Mouse (Mus musculus): Measurements from ENCODE around the gene Cenpp. TPM values are rescaled to one million over a fixed set of nuclear protein-coding genes. Genes with fewer than 3 reads are reported as not detected.
"Not testable (repeated sequence)": the region's sequence is repeated elsewhere in the genome, so short reads cannot be mapped to it uniquely, and the experiment has no call there.

The Cenpp gene
- polyA plus RNA-seq, 1 experiment from 2014 or later, result 19.8 TPM

DNA sequence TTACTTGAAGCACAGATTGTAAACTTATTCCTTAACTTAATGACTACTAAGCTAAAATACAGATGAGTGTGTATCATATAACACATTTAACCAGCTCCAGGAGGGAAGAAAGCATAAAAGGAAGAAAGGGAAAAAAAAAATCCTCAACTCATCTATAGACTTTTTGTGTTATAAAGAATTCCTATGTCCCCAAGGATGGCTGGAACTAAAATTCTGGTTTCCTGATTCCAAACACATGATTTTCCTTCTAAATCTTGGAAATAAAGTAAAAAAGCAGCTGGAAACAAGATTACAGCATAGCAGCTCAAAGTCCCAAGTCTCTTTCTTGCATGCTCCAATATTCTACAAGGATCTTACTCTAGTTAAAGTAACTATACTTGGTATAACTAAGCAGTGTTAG is 49.0 kb downstream of the Cenpp start:
- peak overlapping the region; percentile 58; the same call in 1 of the 2 replicates for H3K27ac ChIP-seq (replicated peaks)

DNA sequence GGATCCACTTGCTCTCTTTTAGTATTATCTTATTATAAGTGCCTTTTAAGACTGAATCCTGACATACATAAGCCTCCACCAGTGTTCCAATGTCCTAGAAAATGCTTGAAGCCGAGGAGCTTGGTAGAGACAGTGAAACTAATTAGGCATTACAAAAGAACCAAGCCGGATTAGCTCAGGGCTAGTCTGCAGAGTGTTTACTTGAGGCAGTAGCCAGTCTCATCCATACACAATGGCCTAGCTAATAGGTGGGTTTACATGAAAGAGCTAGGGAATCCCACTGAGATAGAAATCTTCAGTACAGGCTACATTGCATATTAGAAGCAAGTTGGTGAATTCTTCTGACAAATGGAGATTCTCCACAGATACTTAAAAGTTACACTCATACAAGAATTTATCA is 50.0 kb downstream of the Cenpp start:
- whole genome bisulfite sequencing, result 62% methylated on average over 2 of the region's 2 CpGs

More for the DNA sequence above, 49.0 kb downstream of the Cenpp start:
- no peaks in the 10 kb centered on the region for H3K36me3 ChIP-seq
- H3K27me3 ChIP-seq, result no peaks in the 10 kb centered on the region
- no peaks in the 10 kb centered on the region for H3K9me3 ChIP-seq (replicated peaks)
- no peak for ATAC-seq (ENCODE audit: insufficient number of reproducible peaks, low FRiP score, low TSS enrichment, low read depth)
- no peaks in the 10 kb centered on the region for H3K4me1 ChIP-seq
- H3K4me2 ChIP-seq (replicated peaks), result no peak overlapping the region
- H3K9ac ChIP-seq, result no peak overlapping the region
- no peak overlapping the region for H3K4me3 ChIP-seq (replicated peaks)

DNA sequence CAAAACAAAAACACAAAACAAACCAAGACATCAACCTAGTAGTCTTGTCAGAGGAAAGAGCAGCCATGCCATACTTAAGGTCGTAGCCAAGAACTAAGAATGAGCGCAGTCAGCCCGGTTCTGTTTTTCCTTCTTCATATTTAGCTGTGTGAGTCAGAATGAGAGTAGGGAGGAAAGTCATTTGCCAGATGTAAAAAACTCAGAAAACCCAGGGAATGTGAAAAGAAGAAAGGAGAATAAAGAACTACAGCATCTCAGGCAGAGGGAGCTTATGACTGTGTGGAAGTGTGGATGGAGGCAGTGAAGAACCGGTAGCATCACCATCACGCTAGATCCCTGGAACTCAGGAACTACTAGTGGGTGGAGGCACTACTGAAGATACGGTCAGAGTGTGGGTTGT is 66.5 kb downstream of the Cenpp start:
- H3K27me3 ChIP-seq, result no peaks in the 10 kb centered on the region
- H3K4me2 ChIP-seq (replicated peaks), result no peak overlapping the region
- H3K36me3 ChIP-seq, result no peaks in the 10 kb centered on the region
- H3K4me1 ChIP-seq, result peaks cover 13% of the 10 kb centered on the region
- no peaks in the 10 kb centered on the region for H3K9me3 ChIP-seq (replicated peaks)
- H3K27ac ChIP-seq (replicated peaks), result no peak overlapping the region
- H3K9ac ChIP-seq, result no peak overlapping the region
- WGBS, result 90% methylated on average over 6 of the region's 6 CpGs
- no peak for ATAC-seq (ENCODE audit: insufficient number of reproducible peaks, low FRiP score, low TSS enrichment, low read depth)
- no peak overlapping the region for H3K4me3 ChIP-seq (replicated peaks)

More for the DNA sequence above, 50.0 kb downstream of the Cenpp start:
- H3K36me3 ChIP-seq; H3K27ac ChIP-seq (replicated peaks); H3K4me1 ChIP-seq; H3K9ac ChIP-seq; H3K4me2 ChIP-seq (replicated peaks); H3K9me3 ChIP-seq (replicated peaks); H3K4me3 ChIP-seq (replicated peaks); ATAC-seq (ENCODE audit: insufficient number of reproducible peaks, low FRiP score, low TSS enrichment, low read depth); H3K27me3 ChIP-seq: not testable (repeated sequence)

DNA sequence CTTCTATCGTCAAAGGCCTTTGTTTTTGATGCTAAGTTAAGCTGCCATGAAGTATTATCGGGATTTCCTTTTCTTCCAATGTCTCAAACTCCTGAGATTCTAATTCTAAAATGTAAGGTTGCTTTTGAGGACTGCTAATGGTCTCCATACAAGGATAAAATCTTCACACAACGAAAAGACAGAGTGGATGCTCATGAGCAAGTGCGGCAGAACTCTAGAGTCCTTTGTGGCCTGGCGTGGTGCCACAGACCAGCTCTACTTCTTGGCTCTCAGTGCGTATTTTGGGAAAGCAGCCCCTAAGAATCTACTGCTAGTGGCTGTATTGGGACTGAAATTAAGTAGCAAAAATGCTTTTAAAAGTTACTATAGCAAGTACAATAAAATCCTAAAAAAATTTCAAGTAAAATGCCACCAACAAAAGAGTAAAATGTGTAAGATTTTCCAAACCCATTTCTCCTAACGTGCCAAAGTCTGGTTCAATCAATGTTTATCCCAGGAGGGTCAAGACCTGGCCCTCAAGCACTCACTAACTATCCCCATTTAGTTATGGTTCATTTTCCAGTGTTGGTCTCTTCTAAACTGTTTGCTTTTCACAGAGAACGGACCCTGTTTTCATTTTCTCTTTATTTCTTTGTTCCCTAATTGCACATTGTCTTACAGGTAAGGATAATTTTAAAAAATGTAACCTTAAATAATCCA is 68.1 kb downstream of the Cenpp start:
- ATAC-seq (ENCODE audit: insufficient number of reproducible peaks, low FRiP score, low TSS enrichment, low read depth), result no peak
- Histone ChIP-seq H3K4me3 (replicated peaks) (no peak overlapping the region), H3K27ac (replicated peaks) (peak overlapping the region; percentile 76), H3K36me3 (no peaks in the 10 kb centered on the region), H3K4me2 (replicated peaks) (peak overlapping the region; percentile 16; the same call in 1 of the 2 replicates), H3K4me1 (peaks cover 14% of the 10 kb centered on the region), H3K27me3 (no peaks in the 10 kb centered on the region), H3K9me3 (replicated peaks) (no peaks in the 10 kb centered on the region), H3K9ac (no peak overlapping the region)
- WGBS, result 37% methylated on average over 8 of the region's 8 CpGs

DNA sequence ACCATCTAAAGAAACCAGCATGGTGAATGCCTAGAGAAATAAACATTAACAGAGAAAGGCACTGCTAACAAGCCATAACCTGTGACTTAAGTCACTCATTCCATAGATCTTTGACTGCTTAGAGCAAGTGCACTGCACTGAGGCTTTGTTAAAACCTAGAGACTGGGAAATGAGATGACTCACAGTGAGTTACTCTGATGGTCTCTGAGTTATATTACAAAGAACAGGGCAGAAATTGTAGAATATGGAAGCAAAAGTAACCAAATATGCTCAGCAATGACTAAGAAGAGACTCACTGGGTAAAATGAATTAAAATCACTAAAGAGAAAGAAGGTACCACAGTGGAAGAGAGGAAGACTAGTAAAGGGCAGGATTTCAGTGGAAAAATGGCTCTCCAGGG is 68.7 kb downstream of the Cenpp start:
- peaks cover 14% of the 10 kb centered on the region for H3K4me1 ChIP-seq
- peak overlapping the region; percentile 76 for H3K27ac ChIP-seq (replicated peaks)
- no peak overlapping the region for H3K9ac ChIP-seq
- H3K9me3 ChIP-seq (replicated peaks), result no peaks in the 10 kb centered on the region
- ATAC-seq (ENCODE audit: insufficient number of reproducible peaks, low FRiP score, low TSS enrichment, low read depth), result no peak
- no peak overlapping the region for H3K4me3 ChIP-seq (replicated peaks)
- peak overlapping the region; percentile 16; the same call in 1 of the 2 replicates for H3K4me2 ChIP-seq (replicated peaks)
- H3K36me3 ChIP-seq, result no peaks in the 10 kb centered on the region
- no peaks in the 10 kb centered on the region for H3K27me3 ChIP-seq

DNA sequence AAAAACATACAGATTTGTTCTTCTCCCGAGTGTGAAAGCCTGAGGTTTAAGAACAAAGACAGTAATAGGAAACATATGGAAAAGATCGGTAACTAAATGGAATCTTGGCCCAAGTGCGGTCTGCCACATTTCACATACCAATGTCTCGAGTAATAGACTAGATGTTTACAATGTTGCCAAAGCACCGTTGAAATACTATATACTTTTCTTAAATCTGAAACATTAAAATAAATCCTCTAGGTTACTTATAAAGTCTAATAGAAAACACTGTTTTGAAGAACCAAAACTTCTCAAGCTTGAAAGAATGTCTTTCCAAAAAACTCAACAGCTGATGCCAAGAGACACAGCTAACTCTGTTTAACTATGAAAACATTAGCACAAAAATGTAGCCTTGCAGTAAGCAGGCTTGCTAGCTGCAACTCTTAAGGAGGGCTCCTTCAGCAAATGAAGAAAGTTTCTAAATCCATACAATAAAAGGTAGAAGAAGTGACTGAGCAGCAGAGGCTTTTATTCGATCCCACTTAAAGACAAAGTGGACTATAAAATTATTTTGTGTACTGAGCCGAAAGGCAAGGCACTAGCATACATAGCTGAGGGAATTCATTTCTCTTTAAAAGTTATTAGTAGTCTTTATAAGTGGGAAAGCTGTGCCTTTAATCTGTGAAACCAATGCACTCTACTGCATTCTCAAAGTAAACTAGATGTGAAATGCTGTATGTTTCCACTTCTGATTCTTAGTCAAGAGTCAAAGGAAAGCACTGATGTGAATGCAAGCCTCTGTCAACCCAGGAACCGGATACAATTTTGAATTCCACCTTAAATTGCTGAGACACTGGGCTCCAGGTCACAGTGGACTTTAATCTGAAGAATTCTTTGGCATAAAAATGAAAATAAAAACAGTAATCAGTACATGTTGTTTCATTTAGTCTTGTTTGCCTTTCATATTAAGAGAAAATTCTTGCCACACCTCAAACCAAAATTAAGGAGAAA is 70.7 kb downstream of the Cenpp start, which contains the start of gene Omd:
TSS of gene Omd (plus strand) at position 922 of the 990 bp plus-strand sequence.
- Histone ChIP-seq H3K27me3 (no peaks in the 10 kb centered on the region), H3K27ac (replicated peaks) (peak within 1 kb of the TSS; percentile 94), H3K4me2 (replicated peaks) (peak within 1 kb of the TSS; percentile 29), H3K9me3 (replicated peaks) (no peaks in the 10 kb centered on the region), H3K4me1 (peaks cover 14% of the 10 kb centered on the region), H3K36me3 (no peaks in the 10 kb centered on the region), H3K9ac (no peak within 1 kb of the TSS), H3K4me3 (replicated peaks) (0 out of 2 replicates have a peak within 1 kb of the TSS, but pooled peaks have one; percentile 7)
- whole genome bisulfite sequencing, result 21% methylated on average over 8 of the region's 8 CpGs
- ATAC-seq (ENCODE audit: insufficient number of reproducible peaks, low FRiP score, low TSS enrichment, low read depth), result peak; percentile 83

DNA sequence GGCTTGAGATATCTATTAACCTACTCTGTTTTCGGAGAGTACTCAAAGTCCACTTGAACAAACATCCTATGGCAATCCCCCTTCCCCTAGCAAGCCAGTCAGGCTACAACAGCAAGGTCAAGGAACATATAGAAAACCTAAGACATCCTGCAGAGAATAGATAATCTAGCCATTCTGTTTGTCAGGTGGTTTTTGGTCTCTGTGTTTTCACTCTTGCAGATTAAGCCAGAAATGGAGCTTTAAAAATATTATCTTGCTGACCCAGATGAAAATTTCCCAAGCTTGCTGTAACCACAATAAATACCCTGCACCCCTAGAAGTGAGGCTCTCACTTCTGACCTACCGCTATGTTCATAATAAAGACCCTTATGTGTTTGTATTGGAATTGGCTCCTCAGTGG is 81.2 kb downstream of the Cenpp start:
- H3K27ac ChIP-seq (replicated peaks), result no peak overlapping the region

DNA sequence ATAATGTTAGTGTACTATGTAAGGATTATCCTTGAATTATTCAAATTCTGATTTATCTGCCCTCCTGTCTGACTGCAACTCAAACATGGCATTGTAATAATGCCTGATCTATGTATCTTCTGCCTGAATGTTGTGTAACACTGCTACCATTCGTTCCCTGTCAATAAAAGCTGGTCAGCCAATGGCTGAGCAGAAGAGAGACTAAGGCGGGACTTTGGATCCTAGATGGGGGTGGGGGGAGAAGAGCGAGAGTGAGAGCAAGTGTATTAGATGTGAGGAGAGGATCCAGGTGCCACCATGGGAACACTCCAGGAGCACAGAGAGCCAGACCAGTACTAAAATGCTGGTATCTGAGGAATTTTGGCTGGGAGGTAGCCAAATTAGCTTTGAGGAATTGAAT is 82.2 kb downstream of the Cenpp start:
- H3K4me2 ChIP-seq (replicated peaks), result no peak overlapping the region
- 72% methylated on average over 3 of the region's 3 CpGs for WGBS
- no peak for ATAC-seq (ENCODE audit: insufficient number of reproducible peaks, low FRiP score, low TSS enrichment, low read depth)
- no peak overlapping the region for H3K9ac ChIP-seq
- no peaks in the 10 kb centered on the region for H3K27me3 ChIP-seq
- H3K4me1 ChIP-seq, result no peaks in the 10 kb centered on the region
- H3K4me3 ChIP-seq (replicated peaks), result no peak overlapping the region
- no peaks in the 10 kb centered on the region for H3K9me3 ChIP-seq (replicated peaks)
- H3K36me3 ChIP-seq, result no peaks in the 10 kb centered on the region
- H3K27ac ChIP-seq (replicated peaks), result no peak overlapping the region

More for the DNA sequence above, 81.2 kb downstream of the Cenpp start:
- 80% methylated on average over 2 of the region's 2 CpGs for WGBS
- Histone ChIP-seq H3K36me3 (no peaks in the 10 kb centered on the region), H3K27me3 (no peaks in the 10 kb centered on the region), H3K4me2 (replicated peaks) (no peak overlapping the region), H3K9me3 (replicated peaks) (no peaks in the 10 kb centered on the region), H3K4me1 (no peaks in the 10 kb centered on the region), H3K4me3 (replicated peaks) (no peak overlapping the region), H3K9ac (no peak overlapping the region)
- no peak for ATAC-seq (ENCODE audit: insufficient number of reproducible peaks, low FRiP score, low TSS enrichment, low read depth)

DNA sequence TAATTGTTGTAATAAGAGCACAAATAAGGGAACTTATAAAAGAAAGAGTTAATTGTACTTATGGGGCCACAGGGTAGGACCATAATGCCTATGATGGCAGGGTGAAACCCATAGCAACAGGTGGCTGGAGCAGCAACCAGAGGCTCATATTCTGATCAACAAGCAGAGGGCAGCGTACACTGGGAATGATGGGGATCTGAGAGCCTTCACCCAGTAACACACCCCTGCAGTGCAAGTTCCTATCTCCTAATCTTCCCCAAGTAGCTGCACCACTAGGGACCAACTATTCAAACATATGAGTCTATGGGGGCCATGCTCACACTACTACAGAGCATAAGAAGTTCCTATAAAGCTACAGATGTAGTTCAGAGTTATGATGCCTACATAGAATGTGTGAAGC is 88.2 kb downstream of the Cenpp start:
- H3K27ac ChIP-seq (replicated peaks), result no peak overlapping the region
- 86% methylated on average over 1 of the region's 1 CpGs for WGBS
- H3K36me3 ChIP-seq, result no peaks in the 10 kb centered on the region; the same call in 1 of the 2 replicates
- H3K27me3 ChIP-seq, result no peaks in the 10 kb centered on the region
- H3K9me3 ChIP-seq (replicated peaks), result no peaks in the 10 kb centered on the region
- H3K4me3 ChIP-seq (replicated peaks), result no peak overlapping the region
- no peaks in the 10 kb centered on the region for H3K4me1 ChIP-seq
- no peak overlapping the region for H3K9ac ChIP-seq
- no peak for ATAC-seq (ENCODE audit: insufficient number of reproducible peaks, low FRiP score, low TSS enrichment, low read depth)
- no peak overlapping the region for H3K4me2 ChIP-seq (replicated peaks)

DNA sequence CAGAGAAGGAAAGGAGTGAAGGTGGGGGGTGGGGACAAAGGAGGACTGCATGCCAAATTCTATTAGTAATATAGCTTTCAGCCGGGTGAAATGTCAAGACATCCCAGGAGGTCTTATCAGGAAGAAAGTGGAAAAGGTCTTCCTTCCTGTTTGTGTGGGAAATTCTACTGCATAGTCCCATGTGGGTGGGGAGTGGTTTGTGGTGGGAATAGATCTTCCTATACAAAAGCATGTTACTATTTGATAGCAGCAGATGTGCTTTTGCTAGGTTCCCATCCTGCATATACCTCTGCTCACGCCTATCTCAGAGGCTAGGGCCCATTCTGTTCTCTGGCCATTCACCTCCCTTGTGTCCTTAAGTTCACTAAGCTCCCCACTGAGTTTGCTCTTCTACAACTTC is 91.7 kb downstream of the Cenpp start:
- Histone ChIP-seq H3K4me3 (replicated peaks) (no peak overlapping the region), H3K9ac (no peak overlapping the region), H3K27me3 (no peaks in the 10 kb centered on the region), H3K9me3 (replicated peaks) (no peaks in the 10 kb centered on the region), H3K36me3 (no peaks in the 10 kb centered on the region; the same call in 1 of the 2 replicates), H3K27ac (replicated peaks) (no peak overlapping the region), H3K4me2 (replicated peaks) (no peak overlapping the region), H3K4me1 (no peaks in the 10 kb centered on the region)
- no peak for ATAC-seq (ENCODE audit: insufficient number of reproducible peaks, low FRiP score, low TSS enrichment, low read depth)
- 53% methylated on average over 2 of the region's 2 CpGs for WGBS

DNA sequence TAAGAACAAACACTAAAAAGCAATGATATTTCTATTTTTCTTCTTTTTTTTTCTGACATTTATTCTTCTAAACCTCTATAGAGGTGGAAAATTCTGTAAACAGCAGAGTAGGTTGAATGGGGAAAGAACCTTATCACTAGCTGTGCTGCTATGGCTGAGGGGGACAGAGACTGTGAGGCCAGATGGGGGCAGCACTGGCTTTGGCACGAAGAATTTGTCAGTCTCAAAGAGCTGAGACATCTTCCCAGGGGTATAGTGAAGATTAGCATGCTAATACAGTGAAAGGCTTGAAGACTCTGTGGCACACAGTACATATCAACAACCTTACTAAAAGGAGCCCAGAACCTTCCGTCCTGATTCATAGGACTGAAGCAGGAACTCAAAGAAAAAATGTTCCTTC is 93.4 kb downstream of the Cenpp start:
- WGBS, result 32% methylated on average over 2 of the region's 2 CpGs
- ATAC-seq (ENCODE audit: insufficient number of reproducible peaks, low FRiP score, low TSS enrichment, low read depth), result no peak
- no peaks in the 10 kb centered on the region for H3K4me1 ChIP-seq
- no peak overlapping the region for H3K27ac ChIP-seq (replicated peaks)
- no peak overlapping the region for H3K4me3 ChIP-seq (replicated peaks)
- H3K9me3 ChIP-seq (replicated peaks), result no peaks in the 10 kb centered on the region
- no peaks in the 10 kb centered on the region for H3K27me3 ChIP-seq
- no peak overlapping the region for H3K9ac ChIP-seq
- H3K36me3 ChIP-seq, result no peaks in the 10 kb centered on the region; the same call in 1 of the 2 replicates
- no peak overlapping the region for H3K4me2 ChIP-seq (replicated peaks)

All from embryonic facial prominence, embryonic 15.5 days (tissue).